In genomic region chr11:114668741-114669623, GRCm38 (mm10) we compare ENCODE assay signal across 8 mouse cellular contexts. TPM values are rescaled to one million over a fixed set of nuclear protein-coding genes. Genes with fewer than 3 reads are reported as not detected.
DNase-seq lines count a peak whose midpoint lies in the region; ATAC-seq and TF ChIP-seq lines count a peak whose summit lies in the region.

No protein-coding gene starts in this region.

- peak overlapping the region; percentile 32 for H3K27ac ChIP-seq in brown adipose tissue, adult 24 weeks (replicated peaks; ENCODE audit: low read depth, low read length)
- peak overlapping the region; percentile 92 for H3K27ac ChIP-seq in heart, embryonic 13.5 days (replicated peaks)
- peak overlapping the region; percentile 84 for H3K27ac ChIP-seq in liver, embryonic 12.5 days
- peak overlapping the region; percentile 92 for H3K27ac ChIP-seq in stomach, embryonic 15.5 days

- ATAC-seq in heart, embryonic 13.5 days (ENCODE audit: extremely low read depth, insufficient number of reproducible peaks, low FRiP score, low TSS enrichment): peak; percentile 50
- ATAC-seq in liver, embryonic 12.5 days: peak; percentile 58
- ATAC-seq in stomach, embryonic 15.5 days (ENCODE audit: insufficient read depth, low FRiP score, low read depth): peak; percentile 51

- peak; percentile 87 for DNase-seq in CD4-positive, CD25-positive, alpha-beta regulatory T cell, adult 2 months (ENCODE audit: low read depth, low spot score)
- peak; percentile 72 for DNase-seq in fibroblast of lung, adult 2 months (ENCODE audit: low read depth)
- peak; percentile 87 for DNase-seq in kidney, postnatal 10 days

- H3K36me3 ChIP-seq in heart, embryonic 13.5 days: peaks cover 41% of the 10 kb centered on the region
- peaks cover 45% of the 10 kb centered on the region for H3K36me3 ChIP-seq in liver, embryonic 12.5 days
- peaks cover 25% of the 10 kb centered on the region for H3K36me3 ChIP-seq in myocyte (ENCODE audit: control insufficient read depth, insufficient read depth)
- peaks cover 35% of the 10 kb centered on the region for H3K36me3 ChIP-seq in stomach, embryonic 15.5 days

- peaks cover 46% of the 10 kb centered on the region for H3K79me2 ChIP-seq in myocyte (ENCODE audit: control insufficient read depth, insufficient read depth)

- H3K4me1 ChIP-seq in brown adipose tissue, adult 24 weeks (ENCODE audit: control insufficient read depth, insufficient read depth, insufficient read length, low read length): peaks cover 8% of the 10 kb centered on the region; the same call in 1 of the 2 replicates
- H3K4me1 ChIP-seq in heart, embryonic 13.5 days: peaks cover 21% of the 10 kb centered on the region
- peaks cover 59% of the 10 kb centered on the region for H3K4me1 ChIP-seq in liver, embryonic 12.5 days
- H3K4me1 ChIP-seq in stomach, embryonic 15.5 days: peaks cover 18% of the 10 kb centered on the region

- H3ac ChIP-seq in myocyte (ENCODE audit: control insufficient read depth, insufficient read length): peak overlapping the region; percentile 68

- peak overlapping the region; percentile 83 for H3K4me3 ChIP-seq in brown adipose tissue, adult 24 weeks (ENCODE audit: insufficient read depth, low read depth, low read length)
- peak overlapping the region; percentile 96 for H3K4me3 ChIP-seq in heart, embryonic 13.5 days
- peak overlapping the region; percentile 85 for H3K4me3 ChIP-seq in liver, embryonic 12.5 days
- H3K4me3 ChIP-seq in myocyte: peak overlapping the region; percentile 90
- peak overlapping the region; percentile 96 for H3K4me3 ChIP-seq in stomach, embryonic 15.5 days (replicated peaks)

- peak overlapping the region; percentile 91 for H3K4me2 ChIP-seq in heart, embryonic 13.5 days
- peak overlapping the region; percentile 75 for H3K4me2 ChIP-seq in liver, embryonic 12.5 days
- peak overlapping the region; percentile 86 for H3K4me2 ChIP-seq in myocyte (ENCODE audit: low read depth)
- peak overlapping the region; percentile 71 for H3K4me2 ChIP-seq in stomach, embryonic 15.5 days

- peaks cover 29% of the 10 kb centered on the region for H3K27me3 ChIP-seq in heart, embryonic 13.5 days (replicated peaks)
- H3K27me3 ChIP-seq in liver, embryonic 12.5 days (replicated peaks): peaks cover 13% of the 10 kb centered on the region; the same call in 1 of the 2 replicates
- H3K27me3 ChIP-seq in myocyte (ENCODE audit: control insufficient read depth, insufficient read depth, insufficient read length): peaks cover 4% of the 10 kb centered on the region
- H3K27me3 ChIP-seq in stomach, embryonic 15.5 days (replicated peaks): no peaks in the 10 kb centered on the region

- H3K9me3 ChIP-seq in heart, embryonic 13.5 days: no peaks in the 10 kb centered on the region
- H3K9me3 ChIP-seq in liver, embryonic 12.5 days (replicated peaks): no peaks in the 10 kb centered on the region
- H3K9me3 ChIP-seq in stomach, embryonic 15.5 days: no peaks in the 10 kb centered on the region

- WGBS in heart, embryonic 13.5 days: 1% methylated on average over 56 of the region's 60 CpGs
- WGBS in liver, embryonic 12.5 days (ENCODE audit: insufficient replicate concordance): under 1% methylated on average over 60 of the region's 60 CpGs
- WGBS in stomach, embryonic 15.5 days: under 1% methylated on average over 60 of the region's 60 CpGs

- peak overlapping the region; percentile 97 for H3K9ac ChIP-seq in heart, embryonic 13.5 days
- peak overlapping the region; percentile 89 for H3K9ac ChIP-seq in liver, embryonic 12.5 days
- H3K9ac ChIP-seq in stomach, embryonic 15.5 days: peak overlapping the region; percentile 79

- peak; percentile 26 for TF ChIP-seq POLR2A in myocyte (IDR thresholded peaks at IDR 0.05; ENCODE audit: insufficient read length, low read depth)

TF ChIP-seq in myocyte, 11 proteins besides CTCF, POLR2A, EP300 and RAD21:
- TF ChIP-seq MYOD1 (IDR thresholded peaks at IDR 0.05; ENCODE audit: control insufficient read depth in 1 of 3, insufficient read length in 2 of 3, low read depth in 2 of 3) (peak in 1 of 3 experiments; percentile 2), POLR2AphosphoS2 (IDR thresholded peaks at IDR 0.05; ENCODE audit: insufficient read length, low read depth) (peak; percentile 40), MAX (IDR thresholded peaks at IDR 0.05; ENCODE audit: low read depth) (no peak), TCF3 (IDR thresholded peaks at IDR 0.05; ENCODE audit: insufficient read length, low read depth) (no peak), E2F4 (IDR thresholded peaks at IDR 0.05; ENCODE audit: insufficient read depth) (no peak), USF1 (IDR thresholded peaks at IDR 0.05; ENCODE audit: low read depth) (no peak), SRF (IDR thresholded peaks at IDR 0.05; ENCODE audit: control insufficient read depth, insufficient read length, low read depth) (no peak), CEBPB (IDR thresholded peaks at IDR 0.05; ENCODE audit: insufficient read depth, poor library complexity, severe bottlenecking) (no peak), REST (IDR thresholded peaks at IDR 0.05; ENCODE audit: insufficient read depth, insufficient read length) (no peak), MYOG (IDR thresholded peaks at IDR 0.05; ENCODE audit: control insufficient read depth in 1 of 3, insufficient read depth in 1 of 3, insufficient read length in 2 of 3, low read depth in 2 of 3) (peak in 1 of 3 experiments; percentile 15), TCF12 (IDR thresholded peaks at IDR 0.05; ENCODE audit: insufficient read depth, poor library complexity, severe bottlenecking) (no peak)

RNA-seq across cellular contexts. Expression of gene Rpl38, which starts 0.7 kb away (rescaled TPM):
- 1,001 and 1,648 TPM in 2 replicates for polyA plus RNA-seq in brown adipose tissue, adult 24 weeks (2012; ENCODE audit: insufficient read depth, insufficient read length, missing spikeins)
- polyA plus RNA-seq in heart, embryonic 13.5 days (2015; fragmentation: Nextera tagmentation; extraction: Ambion mirVana): 754 and 817 TPM in 2 replicates
- polyA plus RNA-seq in liver, embryonic 12.5 days (2016; fragmentation: Nextera tagmentation; extraction: Ambion mirVana): 1,173 and 1,181 TPM in 2 replicates
- 3,783 TPM for polyA plus RNA-seq in myocyte (2012; fragmentation: generic; extraction: Trizol)
- 920 and 985 TPM in 2 replicates for polyA plus RNA-seq in stomach, embryonic 15.5 days (2015; fragmentation: Nextera tagmentation; extraction: Ambion mirVana)

RNA-seq across cellular contexts. Expression of gene Ttyh2, which starts 6.2 kb away (rescaled TPM):
- polyA plus RNA-seq in brown adipose tissue, adult 24 weeks (2012; ENCODE audit: insufficient read depth, insufficient read length, missing spikeins): 9.8 and 12.4 TPM in 2 replicates
- polyA plus RNA-seq in heart, embryonic 13.5 days (2015; fragmentation: Nextera tagmentation; extraction: Ambion mirVana): 7.5 and 7.7 TPM in 2 replicates
- polyA plus RNA-seq in liver, embryonic 12.5 days (2016; fragmentation: Nextera tagmentation; extraction: Ambion mirVana): 5.6 and 6.1 TPM in 2 replicates
- 40.6 TPM for polyA plus RNA-seq in myocyte (2012; fragmentation: generic; extraction: Trizol)
- 15.5 and 17.9 TPM in 2 replicates for polyA plus RNA-seq in stomach, embryonic 15.5 days (2015; fragmentation: Nextera tagmentation; extraction: Ambion mirVana)

RNA-seq across cellular contexts. Expression of gene Dnaic2, which starts 58.2 kb away (rescaled TPM):
- polyA plus RNA-seq in brown adipose tissue, adult 24 weeks (2012; ENCODE audit: insufficient read depth, insufficient read length, missing spikeins): not detected in 2 replicates
- 0.13 and 0.36 TPM in 2 replicates for polyA plus RNA-seq in heart, embryonic 13.5 days (2015; fragmentation: Nextera tagmentation; extraction: Ambion mirVana)
- polyA plus RNA-seq in liver, embryonic 12.5 days (2016; fragmentation: Nextera tagmentation; extraction: Ambion mirVana): 0.05 TPM in 1 of 2 replicates, not detected in the other
- polyA plus RNA-seq in myocyte (2012; fragmentation: generic; extraction: Trizol): 1.00 TPM
- 0.54 and 0.62 TPM in 2 replicates for polyA plus RNA-seq in stomach, embryonic 15.5 days (2015; fragmentation: Nextera tagmentation; extraction: Ambion mirVana)

Comparison
In these comparisons a context has a peak if more than half of its experiments do, and no peak if none do; other contexts are left out.
1. Peak in every context shown above with its lines: DNase-seq, ATAC-seq, H3K4me3 ChIP-seq and H3K27ac ChIP-seq.
2. H3K27ac ChIP-seq: peak in every context shown above with its lines; median percentile 92 in heart, embryonic 13.5 days; 92 in stomach, embryonic 15.5 days; 84 in liver, embryonic 12.5 days; 32 in brown adipose tissue, adult 24 weeks.